ENCODE assay signal across 8 mouse cellular contexts in the genomic region with DNA sequence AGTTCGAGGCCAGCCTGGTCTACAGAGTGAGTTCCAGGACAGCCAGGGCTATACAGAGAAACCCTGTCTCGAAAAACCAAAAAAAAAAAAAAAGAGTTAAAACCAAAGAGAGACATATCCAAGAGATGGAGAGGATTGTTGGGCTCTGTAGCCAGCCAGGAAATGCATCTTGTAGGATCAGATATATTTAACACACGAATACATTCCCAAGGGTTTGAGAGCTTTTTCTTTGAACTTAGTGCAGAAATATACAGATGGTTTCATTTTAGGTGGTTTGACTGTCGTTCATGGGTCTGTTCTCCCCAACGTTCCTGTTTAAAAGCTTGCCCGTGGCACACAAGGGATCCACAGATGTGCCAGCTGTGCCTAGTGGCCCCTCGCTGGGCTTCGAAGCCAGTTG. TPM values are rescaled to one million over a fixed set of nuclear protein-coding genes. Genes with fewer than 3 reads are reported as not detected.
DNase-seq lines count a peak whose midpoint lies in the region; ATAC-seq and TF ChIP-seq lines count a peak whose summit lies in the region.
"Had no signal": no experiment of that assay in that cellular context is flagged by ENCODE, and none has a peak within 500 bp of the region (broad histone marks: within the 10 kb centered on the region; RNA-seq: fewer than 3 reads in every experiment).

No protein-coding gene starts in this region.

- H3K27ac ChIP-seq in lung, postnatal 0 days (ENCODE audit: low read length), result peak overlapping the region; percentile 47; the same call in 1 of the 2 replicates
- peak overlapping the region; percentile 79 for H3K27ac ChIP-seq in hindbrain, embryonic 10.5 days
- peak overlapping the region; percentile 87 for H3K27ac ChIP-seq in limb, embryonic 15.5 days
- H3K27ac ChIP-seq in stomach, embryonic 16.5 days (ENCODE audit: low read length), result peak overlapping the region; percentile 82

- no peak for ATAC-seq in lung, postnatal 0 days
- no peak for ATAC-seq in limb, embryonic 15.5 days (ENCODE audit: insufficient number of reproducible peaks, low FRiP score, low TSS enrichment, low read depth)
- ATAC-seq in stomach, embryonic 16.5 days (ENCODE audit: insufficient read depth, low FRiP score), result no peak

- no peak for DNase-seq in lung, postnatal 0 days (ENCODE audit: low spot score)
- no peak for DNase-seq in lung, postnatal 4 days
- DNase-seq in hindbrain, embryonic 10.5 days (ENCODE audit: low spot score), result no peak
- DNase-seq in MN1 (ENCODE audit: low spot score), result no peak
- DNase-seq in adrenal gland, postnatal 4 days (ENCODE audit: low spot score in 2 of 2), result no peak
- DNase-seq: retina, postnatal 1 day had no signal

- peaks cover 44% of the 10 kb centered on the region for H3K4me1 ChIP-seq in lung, postnatal 0 days (ENCODE audit: insufficient read depth, low read depth, low read length)
- peaks cover 81% of the 10 kb centered on the region for H3K4me1 ChIP-seq in hindbrain, embryonic 10.5 days (replicated peaks)
- H3K4me1 ChIP-seq in limb, embryonic 15.5 days, result peaks cover 47% of the 10 kb centered on the region
- peaks cover 64% of the 10 kb centered on the region for H3K4me1 ChIP-seq in stomach, embryonic 16.5 days (ENCODE audit: control insufficient read depth, insufficient read depth, low read length)

- WGBS in lung, postnatal 0 days, result 50% methylated on average over 7 of the region's 8 CpGs
- 77% methylated on average over 8 of the region's 8 CpGs for WGBS in hindbrain, embryonic 10.5 days
- 35% methylated on average over 8 of the region's 8 CpGs for WGBS in limb, embryonic 15.5 days
- 61% methylated on average over 7 of the region's 8 CpGs for WGBS in stomach, embryonic 16.5 days

- no peak overlapping the region for H3K4me3 ChIP-seq in lung, postnatal 0 days (ENCODE audit: low read depth, low read length)
- no peak overlapping the region for H3K4me3 ChIP-seq in hindbrain, embryonic 10.5 days
- H3K4me3 ChIP-seq in limb, embryonic 15.5 days, result no peak overlapping the region
- no peak overlapping the region for H3K4me3 ChIP-seq in stomach, embryonic 16.5 days (replicated peaks; ENCODE audit: low read length)

- H3K4me2 ChIP-seq in lung, postnatal 0 days (replicated peaks; ENCODE audit: low read depth, low read length), result no peak overlapping the region
- no peak overlapping the region for H3K4me2 ChIP-seq in limb, embryonic 15.5 days
- no peak overlapping the region for H3K4me2 ChIP-seq in stomach, embryonic 16.5 days (ENCODE audit: low read depth, low read length)

- no peaks in the 10 kb centered on the region for H3K27me3 ChIP-seq in lung, postnatal 0 days (replicated peaks; ENCODE audit: insufficient read depth, low read length)
- no peaks in the 10 kb centered on the region for H3K27me3 ChIP-seq in hindbrain, embryonic 10.5 days (ENCODE audit: insufficient read depth, poor library complexity, severe bottlenecking)
- H3K27me3 ChIP-seq in limb, embryonic 15.5 days, result no peaks in the 10 kb centered on the region
- no peaks in the 10 kb centered on the region for H3K27me3 ChIP-seq in stomach, embryonic 16.5 days (ENCODE audit: control insufficient read depth, insufficient read depth, low read length)

- no peak overlapping the region for H3K9ac ChIP-seq in lung, postnatal 0 days (replicated peaks; ENCODE audit: low read depth)
- no peak overlapping the region for H3K9ac ChIP-seq in limb, embryonic 15.5 days
- H3K9ac ChIP-seq in stomach, embryonic 16.5 days (ENCODE audit: low read length), result peak overlapping the region; percentile 27

- H3K36me3 ChIP-seq in lung, postnatal 0 days (ENCODE audit: insufficient read depth, low read length), result no peaks in the 10 kb centered on the region
- no peaks in the 10 kb centered on the region for H3K36me3 ChIP-seq in hindbrain, embryonic 10.5 days
- H3K36me3 ChIP-seq in limb, embryonic 15.5 days, result no peaks in the 10 kb centered on the region
- no peaks in the 10 kb centered on the region for H3K36me3 ChIP-seq in stomach, embryonic 16.5 days (ENCODE audit: control insufficient read depth, insufficient read depth, low read length)

- H3K9me3 ChIP-seq in lung, postnatal 0 days (ENCODE audit: low read length), result no peaks in the 10 kb centered on the region
- no peaks in the 10 kb centered on the region for H3K9me3 ChIP-seq in hindbrain, embryonic 10.5 days
- no peaks in the 10 kb centered on the region for H3K9me3 ChIP-seq in limb, embryonic 15.5 days
- no peaks in the 10 kb centered on the region for H3K9me3 ChIP-seq in stomach, embryonic 16.5 days (replicated peaks; ENCODE audit: control insufficient read depth, low read length)

- no peak for TF ChIP-seq CTCF in lung, postnatal 0 days (IDR thresholded peaks at IDR 0.05)

- no peak for TF ChIP-seq EP300 in lung, postnatal 0 days (IDR thresholded peaks at IDR 0.05)

RNA-seq across cellular contexts. Expression of gene Abhd2, which starts 39.2 kb away (rescaled TPM):
- 22.8 and 25.2 TPM in 2 replicates for polyA plus RNA-seq in lung, postnatal 0 days (2015; fragmentation: Nextera tagmentation; extraction: Ambion mirVana)
- 8.0 and 10.1 TPM in 2 replicates for polyA plus RNA-seq in hindbrain, embryonic 10.5 days (2016; fragmentation: Nextera tagmentation; extraction: Ambion mirVana)
- polyA plus RNA-seq in limb, embryonic 15.5 days (2015; fragmentation: Nextera tagmentation; extraction: Ambion mirVana), result 9.5 and 9.6 TPM in 2 replicates
- 13.8 and 15.7 TPM in 2 replicates for polyA plus RNA-seq in stomach, embryonic 16.5 days (2015; fragmentation: Nextera tagmentation; extraction: Ambion mirVana)
- total RNA-seq in adrenal gland, postnatal 4 days (2021), result 100 to 1,000 TPM; 382 to 406 TPM
